Mouse (Mus musculus): ENCODE results near the gene Hnrnpl. TPM values are rescaled to one million over a fixed set of nuclear protein-coding genes. Genes with fewer than 3 reads are reported as not detected.
A peak's percentile ranks its signal among the peaks of the same experiment; 100 is the strongest.
"Not testable (repeated sequence)": the region's sequence is repeated elsewhere in the genome, so short reads cannot be mapped to it uniquely, and the experiment has no call there.

The Hnrnpl gene
- polyA plus RNA-seq, 1 experiment from 2014 or later: 254 TPM

DNA sequence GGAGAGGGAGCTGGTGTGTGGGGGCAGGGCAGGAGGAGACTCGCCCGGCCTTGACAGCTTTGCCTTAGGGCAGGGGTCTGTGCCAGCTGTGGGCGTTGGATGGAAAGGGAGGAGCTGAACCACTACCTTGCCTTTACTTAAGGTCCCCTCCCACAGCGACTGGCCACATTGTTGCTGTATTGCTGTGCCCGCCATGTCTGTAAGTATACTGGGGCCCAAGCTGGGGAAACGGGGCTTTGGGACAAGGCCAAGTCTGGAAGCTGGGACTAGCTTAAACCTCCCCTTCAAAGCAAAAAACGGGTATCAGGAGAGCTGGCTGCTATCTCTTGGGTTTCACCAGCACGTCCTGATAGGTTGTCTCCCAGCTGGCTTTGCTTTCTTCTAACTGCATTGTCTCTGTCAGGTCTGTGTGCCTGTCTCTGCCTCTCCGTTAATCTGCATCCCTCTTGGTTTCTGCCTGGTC is 56.0 kb downstream of the Hnrnpl start:
- peak; percentile 62 for DNase-seq
- Histone ChIP-seq H3K4me2 (peak overlapping the region; percentile 35), H3K27ac (ENCODE audit: low read depth) (0 out of 2 replicates have a peak overlapping the region, but pooled peaks have one; percentile 18), H3K4me1 (ENCODE audit: insufficient read depth) (peaks cover 8% of the 10 kb centered on the region; the same call in 1 of the 2 replicates), H3K9ac (no peak overlapping the region), H3K4me3 (ENCODE audit: low read depth, low read length) (no peak overlapping the region), H3K9me3 (ENCODE audit: low read depth, low read length) (0 out of 2 replicates have a peak, but pooled peaks cover 6% of the 10 kb centered on the region), H3K36me3 (ENCODE audit: insufficient read depth) (no peaks in the 10 kb centered on the region), H3K27me3 (ENCODE audit: insufficient read depth, low read length) (no peaks in the 10 kb centered on the region)
- TF ChIP-seq CTCF (IDR thresholded peaks at IDR 0.05; ENCODE audit: low read depth): no peak
- whole genome bisulfite sequencing: 38% methylated on average over 9 of the region's 9 CpGs
- ATAC-seq (ENCODE audit: insufficient read depth): no peak

DNA sequence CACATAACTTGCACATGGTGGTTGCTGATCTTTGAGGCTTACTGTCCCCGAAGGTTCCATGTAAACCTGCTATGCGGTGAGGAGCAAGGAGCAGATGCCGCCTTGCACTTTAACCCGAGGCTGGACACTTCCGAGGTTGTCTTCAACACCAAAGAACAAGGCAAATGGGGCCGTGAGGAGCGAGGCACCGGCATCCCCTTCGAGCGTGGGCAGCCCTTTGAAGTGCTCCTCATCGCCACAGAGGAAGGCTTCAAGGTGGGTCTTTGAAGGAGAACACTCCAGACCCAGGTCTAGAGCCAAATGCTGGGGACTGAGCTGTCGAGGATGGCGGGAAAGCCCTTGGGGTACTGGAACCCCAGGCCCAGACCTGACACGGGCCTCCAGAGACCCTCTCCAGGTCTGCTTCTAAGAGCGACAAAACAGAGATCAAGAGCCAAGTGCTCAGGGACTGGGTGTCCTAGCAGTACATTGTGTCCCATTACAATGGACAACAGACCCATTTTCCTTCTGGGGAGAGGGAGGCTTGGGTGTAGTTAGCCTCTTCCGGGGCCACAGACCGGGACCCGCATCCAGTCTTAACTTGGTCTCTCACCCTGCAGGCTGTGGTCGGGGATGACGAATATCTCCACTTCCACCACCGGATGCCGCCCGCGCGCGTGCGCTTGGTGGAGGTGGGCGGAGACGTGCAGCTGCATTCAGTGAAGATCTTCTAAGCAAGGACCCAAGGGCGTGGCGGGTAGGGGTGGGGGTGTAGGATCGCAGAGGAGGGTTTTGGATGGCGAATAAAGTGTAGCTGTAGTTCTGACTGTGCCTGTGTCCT is 57.4 kb downstream of the Hnrnpl start:
- WGBS: 35% methylated on average over 33 of the region's 33 CpGs

DNA sequence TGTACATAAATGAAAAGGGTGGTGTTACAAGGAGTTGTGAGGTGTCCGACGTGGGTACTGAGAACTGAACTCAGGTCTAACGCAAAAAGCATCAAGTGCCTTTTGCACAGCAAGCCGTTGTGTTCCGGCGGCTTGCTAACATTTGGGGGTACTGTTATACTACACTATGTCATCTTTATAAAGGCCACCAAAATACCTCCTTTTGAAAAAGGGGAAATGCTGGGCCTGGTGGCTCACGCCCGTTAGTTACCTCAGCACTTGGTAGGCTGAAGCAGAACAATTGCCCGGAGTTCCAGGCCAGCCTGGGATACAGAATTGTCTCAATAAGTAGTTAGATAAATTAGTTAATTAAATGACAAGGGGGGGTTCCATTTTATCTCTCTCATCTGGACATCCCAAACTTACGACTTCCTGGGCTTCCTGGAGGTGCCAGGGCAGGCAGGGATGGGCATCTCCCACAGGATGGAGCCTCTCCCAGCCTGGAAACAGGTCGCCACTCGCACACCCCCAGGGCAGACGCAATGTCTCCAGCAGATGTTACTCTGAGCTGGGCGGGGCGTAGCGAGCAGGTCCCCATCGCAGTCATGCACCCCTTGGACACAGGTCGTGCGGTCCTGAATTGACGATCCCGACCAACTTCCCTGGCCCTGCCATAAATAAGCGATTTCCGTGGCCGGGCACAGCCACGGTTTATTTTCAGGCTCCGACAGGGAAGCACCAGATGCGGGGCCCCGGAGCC is 58.6 kb downstream of the Hnrnpl start:
- H3K27me3 ChIP-seq (ENCODE audit: insufficient read depth, low read length): no peaks in the 10 kb centered on the region
- peaks cover 8% of the 10 kb centered on the region; the same call in 1 of the 2 replicates for H3K4me1 ChIP-seq (ENCODE audit: insufficient read depth)
- no peak overlapping the region for H3K4me3 ChIP-seq (ENCODE audit: low read depth, low read length)
- no peaks in the 10 kb centered on the region for H3K36me3 ChIP-seq (ENCODE audit: insufficient read depth)
- DNase-seq (no peak), ATAC-seq (ENCODE audit: insufficient read depth) (0 out of 2 replicates have a peak, but pooled peaks have one; percentile 9)
- no peaks in the 10 kb centered on the region for H3K9me3 ChIP-seq (ENCODE audit: low read depth, low read length)
- 89% methylated on average over 28 of the region's 28 CpGs for WGBS
- no peak for TF ChIP-seq CTCF (IDR thresholded peaks at IDR 0.05; ENCODE audit: low read depth)
- no peak overlapping the region for H3K9ac ChIP-seq
- no peak overlapping the region for H3K4me2 ChIP-seq
- H3K27ac ChIP-seq (ENCODE audit: low read depth): no peak overlapping the region

More for the DNA sequence above, 57.4 kb downstream of the Hnrnpl start:
- Histone ChIP-seq H3K9ac (0 out of 2 replicates have a peak overlapping the region, but pooled peaks have one; percentile 31), H3K4me1 (ENCODE audit: insufficient read depth) (peaks cover 8% of the 10 kb centered on the region; the same call in 1 of the 2 replicates), H3K27ac (ENCODE audit: low read depth) (no peak overlapping the region), H3K9me3 (ENCODE audit: low read depth, low read length) (0 out of 2 replicates have a peak, but pooled peaks cover 5% of the 10 kb centered on the region), H3K4me3 (ENCODE audit: low read depth, low read length) (peak overlapping the region; percentile 14; the same call in 1 of the 2 replicates), H3K4me2 (peak overlapping the region; percentile 56), H3K27me3 (ENCODE audit: insufficient read depth, low read length) (no peaks in the 10 kb centered on the region), H3K36me3 (ENCODE audit: insufficient read depth) (no peaks in the 10 kb centered on the region)
- ATAC-seq (ENCODE audit: insufficient read depth): peak; percentile 63
- peak; percentile 84 for DNase-seq
- TF ChIP-seq CTCF (IDR thresholded peaks at IDR 0.05; ENCODE audit: low read depth): peak; percentile 43; the same call in 1 of the 2 replicates

DNA sequence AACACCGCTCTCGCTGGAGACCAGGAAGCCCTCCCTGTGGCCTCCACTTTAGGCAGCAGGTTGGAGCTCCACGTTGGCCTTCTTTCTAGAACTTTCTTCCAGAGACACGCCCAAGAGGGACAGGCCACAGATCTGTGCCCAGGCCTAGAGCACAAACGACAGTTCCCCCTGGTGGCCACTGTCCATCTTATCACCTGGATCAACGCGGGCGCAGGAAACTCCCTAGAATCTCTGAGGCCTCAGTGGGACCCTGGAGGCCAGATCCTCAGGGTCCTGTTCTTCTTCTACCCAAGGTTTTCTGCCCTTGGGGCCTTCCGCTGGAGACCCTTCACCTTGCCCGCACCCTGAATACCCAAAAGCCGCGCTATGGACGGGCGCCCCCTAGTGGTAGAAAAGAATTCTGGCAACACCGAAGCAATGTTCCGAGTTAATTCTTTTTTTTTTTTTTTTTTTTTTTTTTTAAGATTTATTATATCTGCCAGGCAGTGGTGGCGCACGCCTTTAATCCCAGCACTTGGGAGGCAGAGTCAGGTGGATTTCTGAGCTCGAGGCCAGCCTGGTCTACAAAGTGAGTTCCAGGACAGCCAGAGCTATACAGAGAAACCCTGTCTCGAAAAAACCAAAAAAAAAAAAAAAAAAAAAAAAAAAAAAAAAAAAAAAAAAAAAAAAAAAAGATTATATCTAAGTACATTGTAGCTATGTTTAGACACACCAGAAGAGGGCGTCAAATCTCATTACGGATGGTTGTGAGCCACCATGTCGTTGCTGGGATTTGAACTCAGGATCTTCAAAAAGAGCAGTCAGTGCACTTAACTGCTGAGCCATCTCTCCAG is 59.4 kb downstream of the Hnrnpl start:
- peak; percentile 75 for TF ChIP-seq CTCF (IDR thresholded peaks at IDR 0.05; ENCODE audit: low read depth)
- not testable (repeated sequence) for H3K9me3 ChIP-seq (ENCODE audit: low read depth, low read length); H3K27ac ChIP-seq (ENCODE audit: low read depth); H3K4me3 ChIP-seq (ENCODE audit: low read depth, low read length); H3K4me1 ChIP-seq (ENCODE audit: insufficient read depth); H3K27me3 ChIP-seq (ENCODE audit: insufficient read depth, low read length); H3K9ac ChIP-seq; H3K36me3 ChIP-seq (ENCODE audit: insufficient read depth)
- WGBS: 27% methylated on average over 23 of the region's 23 CpGs
- DNase-seq (peak; percentile 86), ATAC-seq (ENCODE audit: insufficient read depth) (0 out of 2 replicates have a peak, but pooled peaks have one; percentile 11)
- peak overlapping the region; percentile 42; the same call in 1 of the 2 replicates for H3K4me2 ChIP-seq

DNA sequence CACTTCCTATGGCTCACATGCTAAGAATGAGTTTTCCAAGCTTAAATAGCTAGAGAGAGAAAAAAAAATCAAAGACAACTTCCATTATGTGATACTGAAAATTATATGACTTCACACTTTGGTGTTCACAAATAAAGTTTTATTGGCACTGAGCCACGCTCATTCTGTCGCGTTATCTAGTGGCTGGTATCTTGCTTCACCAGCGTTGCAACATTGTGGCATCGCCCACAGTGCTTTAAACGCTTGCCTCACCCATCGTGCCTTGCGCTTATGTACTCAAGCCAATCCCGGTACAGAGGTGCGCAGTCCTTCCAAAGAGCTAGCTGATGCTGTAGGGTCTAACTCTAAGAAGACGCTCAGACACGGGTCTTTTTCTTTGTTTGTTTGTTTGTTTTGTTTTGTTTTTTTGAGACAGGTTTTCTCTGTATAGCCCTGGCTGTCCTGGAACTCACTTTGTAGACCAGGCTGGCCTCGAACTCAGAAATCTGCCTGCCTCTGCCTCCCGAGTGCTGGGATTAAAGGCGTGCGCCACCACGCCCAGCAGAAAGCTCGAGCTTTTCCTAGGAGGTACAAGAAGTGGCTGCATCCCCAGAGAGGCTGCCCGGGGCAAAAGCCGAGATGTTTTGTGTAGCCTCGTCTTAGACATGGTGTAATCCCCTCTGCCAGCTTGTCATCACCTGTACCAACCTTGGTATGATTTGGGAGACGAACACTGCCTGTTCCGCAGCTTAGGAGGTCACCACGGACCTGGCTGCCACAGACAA is 62.7 kb downstream of the Hnrnpl start:
- Histone ChIP-seq H3K27ac (ENCODE audit: low read depth) (no peak overlapping the region), H3K4me2 (no peak overlapping the region), H3K36me3 (ENCODE audit: insufficient read depth) (no peaks in the 10 kb centered on the region), H3K9me3 (ENCODE audit: low read depth, low read length) (no peaks in the 10 kb centered on the region), H3K27me3 (ENCODE audit: insufficient read depth, low read length) (no peaks in the 10 kb centered on the region), H3K4me1 (ENCODE audit: insufficient read depth) (no peaks in the 10 kb centered on the region), H3K9ac (no peak overlapping the region), H3K4me3 (ENCODE audit: low read depth, low read length) (no peak overlapping the region)
- WGBS: 86% methylated on average over 24 of the region's 24 CpGs
- ATAC-seq (ENCODE audit: insufficient read depth): no peak
- no peak for DNase-seq
- TF ChIP-seq CTCF (IDR thresholded peaks at IDR 0.05; ENCODE audit: low read depth): no peak

Other genes with a start within 250 kb of the Hnrnpl start
- 27.9 and 34.0 TPM in 2 replicates for gene Samd4b, start 210.4 kb upstream of the Hnrnpl start, polyA plus RNA-seq (2014; fragmentation: Nextera tagmentation; extraction: Ambion mirVana)
- gene Pak4, start 210.4 kb upstream of the Hnrnpl start, polyA plus RNA-seq (2014; fragmentation: Nextera tagmentation; extraction: Ambion mirVana): 46.2 and 52.5 TPM in 2 replicates
- not detected in 2 replicates for gene Acp7, start 177.2 kb upstream of the Hnrnpl start, polyA plus RNA-seq (2014; fragmentation: Nextera tagmentation; extraction: Ambion mirVana)
- gene Fbxo27, start 115.7 kb upstream of the Hnrnpl start, polyA plus RNA-seq (2014; fragmentation: Nextera tagmentation; extraction: Ambion mirVana): 6.8 and 6.9 TPM in 2 replicates
- 13.6 and 15.8 TPM in 2 replicates for gene Fbxo17, start 91.7 kb upstream of the Hnrnpl start, polyA plus RNA-seq (2014; fragmentation: Nextera tagmentation; extraction: Ambion mirVana)
- gene Mrps12, start 66.7 kb upstream of the Hnrnpl start, polyA plus RNA-seq (2014; fragmentation: Nextera tagmentation; extraction: Ambion mirVana): 131 and 132 TPM in 2 replicates
- 27.9 and 31.4 TPM in 2 replicates for gene Sars2, start 66.5 kb upstream of the Hnrnpl start, polyA plus RNA-seq (2014; fragmentation: Nextera tagmentation; extraction: Ambion mirVana)
- gene Ccer2, start 52.4 kb upstream of the Hnrnpl start, polyA plus RNA-seq (2014; fragmentation: Nextera tagmentation; extraction: Ambion mirVana): not detected in 2 replicates
- 54.0 and 59.6 TPM in 2 replicates for gene Sirt2, start 41.8 kb upstream of the Hnrnpl start, polyA plus RNA-seq (2014; fragmentation: Nextera tagmentation; extraction: Ambion mirVana)
- gene Nfkbib, start 41.0 kb upstream of the Hnrnpl start, polyA plus RNA-seq (2014; fragmentation: Nextera tagmentation; extraction: Ambion mirVana): 31.8 and 37.4 TPM in 2 replicates
- gene Rinl, start 19.6 kb upstream of the Hnrnpl start, polyA plus RNA-seq (2014; fragmentation: Nextera tagmentation; extraction: Ambion mirVana): 6.8 and 6.9 TPM in 2 replicates
- gene Ech1, start 16.7 kb downstream of the Hnrnpl start, polyA plus RNA-seq (2014; fragmentation: Nextera tagmentation; extraction: Ambion mirVana): 127 and 133 TPM in 2 replicates
- 3.2 and 3.7 TPM in 2 replicates for gene Lgals4, start 25.3 kb downstream of the Hnrnpl start, polyA plus RNA-seq (2014; fragmentation: Nextera tagmentation; extraction: Ambion mirVana)
- 1.0 and 1.7 TPM in 2 replicates for gene Lgals7, start 55.3 kb downstream of the Hnrnpl start, polyA plus RNA-seq (2014; fragmentation: Nextera tagmentation; extraction: Ambion mirVana)
- gene Capn12, start 72.9 kb downstream of the Hnrnpl start, polyA plus RNA-seq (2014; fragmentation: Nextera tagmentation; extraction: Ambion mirVana): 0.42 and 0.61 TPM in 2 replicates
- gene Actn4, start 153.8 kb downstream of the Hnrnpl start, polyA plus RNA-seq (2014; fragmentation: Nextera tagmentation; extraction: Ambion mirVana): 266 and 270 TPM in 2 replicates
- gene Eif3k, start 173.3 kb downstream of the Hnrnpl start, polyA plus RNA-seq (2014; fragmentation: Nextera tagmentation; extraction: Ambion mirVana): 392 and 398 TPM in 2 replicates
- gene Map4k1, start 173.5 kb downstream of the Hnrnpl start, polyA plus RNA-seq (2014; fragmentation: Nextera tagmentation; extraction: Ambion mirVana): 8.5 and 10.7 TPM in 2 replicates